Mouse (Mus musculus) CD4-positive, CD25-positive, alpha-beta regulatory T cell, adult 9 weeks (primary cell): ENCODE data around the gene Amy2a3. TPM values are rescaled to one million over a fixed set of nuclear protein-coding genes. Genes with fewer than 3 reads are reported as not detected.

ENCODE experiments used
- polyA plus RNA-seq: library from polyadenylated mRNA; unstranded; fragments of 100-300 nt; shearing (Covaris generic); gene quantifications from one replicate; pipeline ENCODE4 v1.2.1, GENCODE M21; 2017

The Amy2a3 gene
- not detected for polyA plus RNA-seq

GRCm38 (mm10) chr3:113323952-113324351 lies at the start of gene Amy2a3:
Gene Amy2a3 (minus strand): TSS chr3:113324052.

GRCm38 (mm10) chr3:113356558-113356957 lies 32.7 kb upstream of the Amy2a3 start, which contains the start of gene Amy2a2:
Gene Amy2a2 (minus strand): TSS chr3:113356658.

GRCm38 (mm10) chr3:113291349-113291748 lies 32.5 kb downstream of the Amy2a3 start, which contains the start of gene Amy2a4:
Gene Amy2a4 (minus strand): TSS chr3:113291449.

Other genes with a start within 250 kb of the Amy2a3 start
- not detected for gene Amy2a5, start 65.2 kb downstream of the Amy2a3 start, polyA plus RNA-seq
- gene Amy2a4, start 32.6 kb downstream of the Amy2a3 start, polyA plus RNA-seq: not detected
- not detected for gene Amy2a2, start 32.6 kb upstream of the Amy2a3 start, polyA plus RNA-seq
- gene Amy2a1, start 208.4 kb upstream of the Amy2a3 start, polyA plus RNA-seq: not detected